Mouse (Mus musculus) cerebellum, postnatal 10 days (tissue): ENCODE data around the gene Olfr857.
"Not testable (repeated sequence)": the region's sequence is repeated elsewhere in the genome, so short reads cannot be mapped to it uniquely, and the experiment has no call there.

ENCODE experiments used
- DNase-seq, 2 experiments: peaks; one replicate each; pipeline ENCODE4 v3.0.0; 2021; ENCODE audit warnings: mixed read lengths in 2 of 2

The Olfr857 gene

DNA sequence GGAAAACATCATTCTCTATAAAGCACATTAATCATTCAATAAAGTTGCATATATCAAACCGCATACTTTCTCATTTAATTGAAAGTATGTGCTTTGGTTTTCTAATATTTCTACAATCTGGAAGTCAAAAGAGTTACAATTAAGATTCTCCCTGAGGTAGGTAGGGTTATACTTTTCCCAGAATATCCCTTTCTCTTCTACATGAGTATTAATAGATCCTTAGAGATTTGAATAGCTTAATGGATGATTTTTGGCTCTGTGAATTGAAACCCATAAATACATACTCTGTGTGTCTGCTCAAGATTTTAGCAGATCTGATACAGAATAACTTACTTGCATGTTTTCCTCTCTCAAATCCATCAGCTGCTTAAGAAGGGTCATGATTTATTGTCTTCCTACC is at the start of gene Olfr857:
Gene Olfr857, plus strand, starts transcription at position 301 of the 400 bp plus-strand sequence.
- DNase-seq, result no peak

DNA sequence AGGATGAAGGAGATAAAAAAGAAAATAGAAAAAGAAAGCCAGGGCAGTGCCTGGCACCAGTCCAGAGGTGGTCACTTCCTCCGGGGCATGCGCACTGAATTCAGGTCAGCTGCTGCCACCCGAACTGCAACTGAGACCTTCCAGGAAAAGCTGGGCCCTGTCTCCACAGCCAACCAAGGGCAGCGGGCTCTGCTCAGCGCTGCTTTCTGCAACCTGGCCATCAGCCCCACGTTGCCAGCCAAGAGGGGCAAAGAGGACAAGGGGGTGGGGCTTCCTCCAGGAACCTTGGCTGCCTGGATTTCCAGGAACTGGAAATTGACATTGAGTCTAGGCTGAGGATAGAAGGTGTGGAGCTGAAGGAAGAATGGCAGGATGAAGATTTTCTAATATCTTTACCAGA is 19.0 kb upstream of the Olfr857 start:
- DNase-seq, result peak; percentile 1 to 2

DNA sequence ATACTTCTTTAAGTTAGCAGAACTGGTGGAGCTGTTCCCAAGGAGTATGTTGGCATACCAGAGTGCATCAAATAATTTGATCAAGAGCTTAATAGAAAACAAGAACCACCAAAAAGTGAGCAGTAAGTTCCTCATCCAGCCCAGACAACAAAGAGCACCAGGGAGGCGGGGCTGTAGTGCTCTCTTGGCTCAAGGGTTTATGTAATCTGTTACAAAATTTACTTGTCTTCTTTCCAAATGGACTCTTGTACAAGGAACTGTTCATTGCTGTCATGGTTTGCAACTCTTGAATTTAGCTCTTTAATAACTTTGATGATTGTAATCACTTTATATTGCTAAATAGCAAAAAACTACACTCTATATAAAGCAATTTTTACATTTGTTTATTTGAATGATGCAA is 17.8 kb upstream of the Olfr857 start:
- DNase-seq, result no peak

DNA sequence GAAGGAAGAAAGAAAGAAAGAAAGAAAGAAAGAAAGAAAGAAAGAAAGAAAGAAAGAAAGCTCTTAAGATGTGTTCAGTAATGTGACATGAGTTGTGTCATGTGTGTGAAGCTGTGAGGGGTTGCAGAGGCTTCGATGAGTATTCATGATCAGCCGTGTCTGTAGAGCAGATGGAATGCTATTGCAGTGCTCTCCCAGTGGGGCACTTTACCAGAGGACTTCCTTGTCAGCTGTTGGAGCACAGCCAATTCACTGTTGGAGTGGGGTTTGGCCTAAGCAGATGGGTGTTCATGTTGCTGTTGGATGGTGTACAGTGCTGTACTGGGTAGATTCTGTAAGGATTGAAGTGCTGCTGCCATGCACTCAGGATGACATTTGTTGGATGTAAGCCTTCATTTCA is 16.8 kb upstream of the Olfr857 start:
- DNase-seq, result peak; percentile 11 to 19

DNA sequence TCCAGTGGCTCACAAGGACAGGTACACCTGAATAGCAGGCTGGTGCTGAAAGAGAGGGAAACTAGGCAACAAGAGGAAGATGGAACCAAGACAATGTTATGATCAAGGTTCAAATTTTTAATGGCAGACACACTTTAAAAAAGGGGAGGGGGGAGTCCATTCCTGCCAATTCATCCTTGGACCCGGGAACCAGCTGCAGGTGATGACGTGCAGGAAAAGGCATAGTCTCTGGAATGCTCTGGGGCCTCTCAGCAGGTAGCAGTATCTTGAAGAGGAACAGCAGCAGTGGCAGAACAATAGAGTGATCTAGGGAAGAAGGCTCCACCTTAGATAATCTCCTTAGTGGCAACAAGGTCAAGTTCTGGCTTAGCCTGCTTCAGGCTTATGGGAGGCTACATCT is 14.9 kb upstream of the Olfr857 start:
- DNase-seq, result not testable (repeated sequence)

DNA sequence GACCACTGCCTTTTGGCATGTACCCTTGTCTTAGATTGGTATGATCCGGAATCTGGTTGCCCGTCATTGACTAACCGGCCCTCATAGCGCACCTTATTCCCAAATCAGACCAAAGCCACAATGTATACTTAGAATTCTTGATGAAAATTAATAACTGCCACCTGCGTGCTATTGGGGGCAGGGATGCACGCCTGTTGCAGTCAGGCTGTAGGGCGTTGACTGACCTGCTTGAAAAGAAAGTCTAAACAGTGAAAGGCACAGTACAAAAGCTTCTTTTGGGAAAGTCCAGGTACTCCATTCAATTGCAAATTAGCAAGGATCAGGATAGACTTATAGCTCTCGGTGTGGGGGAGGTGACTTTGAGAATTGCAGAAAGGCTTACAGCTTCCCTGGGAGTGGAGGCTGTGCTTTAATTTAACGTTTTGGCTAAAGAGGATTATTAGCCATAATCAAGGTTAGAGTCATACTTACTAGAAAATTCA is 14.3 kb upstream of the Olfr857 start:
- not testable (repeated sequence) for DNase-seq

DNA sequence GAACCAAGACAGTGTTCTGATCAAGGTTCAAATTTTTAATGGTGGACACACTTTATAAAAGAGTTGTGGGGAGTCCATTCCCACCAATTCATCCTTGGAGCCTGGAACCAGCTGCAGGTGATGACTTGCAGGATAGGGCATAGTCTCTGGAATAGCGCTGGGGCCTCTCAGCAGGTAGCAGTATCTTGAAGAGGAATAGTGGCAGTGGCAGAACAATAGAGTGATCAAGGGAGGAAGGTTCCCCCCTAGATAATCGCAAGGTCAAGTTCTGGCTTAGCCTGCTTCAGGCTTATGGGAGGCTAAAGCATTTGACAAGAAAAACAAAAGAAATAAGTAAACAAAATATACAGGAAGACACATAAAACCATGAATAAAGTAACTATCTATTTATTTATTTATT is 4.7 kb upstream of the Olfr857 start:
- not testable (repeated sequence) for DNase-seq
